Comparison of ENCODE assay signal across 9 mouse cellular contexts in the genomic region with DNA sequence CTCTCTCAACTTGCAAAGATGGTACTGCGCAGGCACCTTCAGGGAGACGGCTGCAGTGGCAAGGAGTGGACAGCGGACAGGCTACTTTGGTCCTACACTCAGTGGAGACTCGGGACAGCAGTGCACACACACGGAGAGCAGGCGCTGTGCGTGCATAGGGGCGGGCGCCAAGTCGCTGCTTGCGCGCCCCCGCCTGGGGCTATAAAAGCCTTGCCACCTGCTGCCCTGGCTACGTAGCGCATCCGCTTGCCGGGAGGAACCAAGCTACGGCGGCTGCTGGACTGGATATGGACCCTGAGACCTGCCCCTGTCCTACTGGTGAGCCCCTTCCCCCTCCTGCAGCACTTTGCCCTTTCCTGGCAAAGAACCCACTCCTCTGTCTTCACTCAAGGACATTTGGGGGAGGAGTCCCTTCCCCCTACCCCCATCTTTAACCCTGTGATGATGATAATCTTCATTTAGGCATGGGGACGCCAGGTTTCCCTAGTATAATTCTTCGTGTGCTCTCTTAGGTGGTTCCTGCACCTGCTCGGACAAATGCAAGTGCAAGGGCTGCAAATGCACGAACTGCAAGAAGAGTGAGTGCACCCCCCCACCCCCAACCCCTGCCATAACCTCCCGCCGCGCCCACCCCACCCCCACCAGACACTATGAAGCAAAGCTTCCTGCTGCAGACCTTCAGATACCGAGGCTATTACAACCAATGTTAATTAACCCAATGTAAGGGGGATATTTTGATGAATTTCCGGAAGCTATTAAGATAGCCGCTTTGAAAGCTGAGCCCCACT. TPM values are rescaled to one million over a fixed set of nuclear protein-coding genes. Genes with fewer than 3 reads are reported as not detected.
A peak's percentile ranks its signal among the peaks of the same experiment; 100 is the strongest.
DNase-seq lines count a peak whose midpoint lies in the region; ATAC-seq and TF ChIP-seq lines count a peak whose summit lies in the region.
"Had no signal": no experiment of that assay in that cellular context is flagged by ENCODE, and none has a peak within 500 bp of the region (broad histone marks: within the 10 kb centered on the region; RNA-seq: fewer than 3 reads in every experiment).

Gene Mt3, plus strand, starts transcription at position 95 of the 788 bp plus-strand sequence.

- H3K27me3 ChIP-seq in lung, postnatal 0 days (replicated peaks; ENCODE audit: insufficient read depth, low read length) = no peaks in the 10 kb centered on the region
- peaks cover 49% of the 10 kb centered on the region for H3K27me3 ChIP-seq in embryonic facial prominence, embryonic 10.5 days (replicated peaks; ENCODE audit: low read depth, poor library complexity, severe bottlenecking)
- H3K27me3 ChIP-seq in kidney, embryonic 15.5 days = peaks cover 18% of the 10 kb centered on the region
- peaks cover 9% of the 10 kb centered on the region; the same call in 1 of the 2 replicates for H3K27me3 ChIP-seq in limb, embryonic 14.5 days (ENCODE audit: control insufficient read depth, insufficient read depth, low read length)
- no peaks in the 10 kb centered on the region; the same call in 1 of the 2 replicates for H3K27me3 ChIP-seq in neural tube, embryonic 15.5 days (replicated peaks)

- H3K9me3 ChIP-seq in lung, postnatal 0 days (ENCODE audit: low read length) = no peaks in the 10 kb centered on the region
- no peaks in the 10 kb centered on the region for H3K9me3 ChIP-seq in embryonic facial prominence, embryonic 10.5 days
- no peaks in the 10 kb centered on the region for H3K9me3 ChIP-seq in kidney, embryonic 15.5 days (replicated peaks)
- H3K9me3 ChIP-seq in limb, embryonic 14.5 days (ENCODE audit: control insufficient read depth, low read length) = no peaks in the 10 kb centered on the region
- H3K9me3 ChIP-seq in neural tube, embryonic 15.5 days (replicated peaks) = no peaks in the 10 kb centered on the region

- H3K4me2 ChIP-seq in lung, postnatal 0 days (replicated peaks; ENCODE audit: low read depth, low read length) = peak within 1 kb of the TSS; percentile 40
- peak within 1 kb of the TSS; percentile 79 for H3K4me2 ChIP-seq in kidney, embryonic 15.5 days
- peak within 1 kb of the TSS; percentile 41 for H3K4me2 ChIP-seq in limb, embryonic 14.5 days (replicated peaks; ENCODE audit: low read depth, low read length, severe bottlenecking)
- peak within 1 kb of the TSS; percentile 88 for H3K4me2 ChIP-seq in neural tube, embryonic 15.5 days

- DNase-seq in lung, postnatal 0 days (ENCODE audit: low spot score) = peak; percentile 55
- DNase-seq in lung, postnatal 36 days = no peak
- peak; percentile 70 for DNase-seq in embryonic facial prominence, embryonic 10.5 days (ENCODE audit: low spot score)
- peak; percentile 24 to 34 for DNase-seq in heart, adult 18-20 months
- DNase-seq in limb, embryonic 14.5 days (ENCODE audit: low spot score) = peak; percentile 49
- peak; percentile 35 for DNase-seq in yolk sac, embryonic 10.5 days (ENCODE audit: low spot score)

- H3K27ac ChIP-seq in lung, postnatal 0 days (ENCODE audit: low read length) = no peak within 1 kb of the TSS
- H3K27ac ChIP-seq in embryonic facial prominence, embryonic 10.5 days (replicated peaks) = peak within 1 kb of the TSS; percentile 59; the same call in 1 of the 2 replicates
- H3K27ac ChIP-seq in kidney, embryonic 15.5 days = no peak within 1 kb of the TSS
- no peak within 1 kb of the TSS for H3K27ac ChIP-seq in limb, embryonic 14.5 days (replicated peaks; ENCODE audit: low read depth, low read length)
- peak within 1 kb of the TSS; percentile 78 for H3K27ac ChIP-seq in neural tube, embryonic 15.5 days (replicated peaks)

- TF ChIP-seq EP300 in lung, postnatal 0 days (IDR thresholded peaks at IDR 0.05) = no peak

- no peak for TF ChIP-seq POLR2A in limb, embryonic 14.5 days (IDR thresholded peaks at IDR 0.05; ENCODE audit: borderline replicate concordance, extremely low read depth, insufficient read depth, insufficient read length)

- H3K36me3 ChIP-seq in lung, postnatal 0 days (ENCODE audit: insufficient read depth, low read length) = no peaks in the 10 kb centered on the region
- H3K36me3 ChIP-seq in embryonic facial prominence, embryonic 10.5 days (replicated peaks) = no peaks in the 10 kb centered on the region
- no peaks in the 10 kb centered on the region for H3K36me3 ChIP-seq in kidney, embryonic 15.5 days
- no peaks in the 10 kb centered on the region for H3K36me3 ChIP-seq in limb, embryonic 14.5 days (ENCODE audit: control insufficient read depth, insufficient read depth, low read length)
- no peaks in the 10 kb centered on the region for H3K36me3 ChIP-seq in neural tube, embryonic 15.5 days

- H3K9ac ChIP-seq in lung, postnatal 0 days (replicated peaks; ENCODE audit: low read depth) = no peak within 1 kb of the TSS
- H3K9ac ChIP-seq in kidney, embryonic 15.5 days = no peak within 1 kb of the TSS
- H3K9ac ChIP-seq in limb, embryonic 14.5 days (ENCODE audit: low read depth, low read length, severe bottlenecking) = no peak within 1 kb of the TSS
- peak within 1 kb of the TSS; percentile 46 for H3K9ac ChIP-seq in neural tube, embryonic 15.5 days (replicated peaks)

- 5% methylated on average over 29 of the region's 29 CpGs for WGBS in lung, postnatal 0 days
- 2% methylated on average over 29 of the region's 29 CpGs for WGBS in embryonic facial prominence, embryonic 10.5 days
- 1% methylated on average over 29 of the region's 29 CpGs for WGBS in kidney, embryonic 15.5 days
- 2% methylated on average over 26 of the region's 29 CpGs for WGBS in limb, embryonic 14.5 days
- WGBS in neural tube, embryonic 15.5 days = 1% methylated on average over 29 of the region's 29 CpGs

- peak; percentile 71 for ATAC-seq in lung, postnatal 0 days
- peak; percentile 77 for ATAC-seq in kidney, embryonic 15.5 days (replicated peaks; ENCODE audit: low FRiP score)
- peak; percentile 63; the same call in 1 of the 2 replicates for ATAC-seq in limb, embryonic 14.5 days (ENCODE audit: low FRiP score, low read depth)
- peak; percentile 87 for ATAC-seq in neural tube, embryonic 15.5 days (ENCODE audit: low FRiP score)
- ATAC-seq: Patski had no signal

- no peaks in the 10 kb centered on the region for H3K4me1 ChIP-seq in lung, postnatal 0 days (ENCODE audit: insufficient read depth, low read depth, low read length)
- peaks cover 28% of the 10 kb centered on the region for H3K4me1 ChIP-seq in embryonic facial prominence, embryonic 10.5 days
- peaks cover 25% of the 10 kb centered on the region for H3K4me1 ChIP-seq in kidney, embryonic 15.5 days
- H3K4me1 ChIP-seq in limb, embryonic 14.5 days (ENCODE audit: control insufficient read depth, insufficient read depth, low read length) = peaks cover 17% of the 10 kb centered on the region
- H3K4me1 ChIP-seq in neural tube, embryonic 15.5 days = peaks cover 22% of the 10 kb centered on the region

- peak; percentile 43 for TF ChIP-seq CTCF in lung, postnatal 0 days (IDR thresholded peaks at IDR 0.05)

- H3K4me3 ChIP-seq in lung, postnatal 0 days (ENCODE audit: low read depth, low read length) = no peak within 1 kb of the TSS
- peak within 1 kb of the TSS; percentile 54 for H3K4me3 ChIP-seq in embryonic facial prominence, embryonic 10.5 days
- H3K4me3 ChIP-seq in kidney, embryonic 15.5 days (replicated peaks) = peak within 1 kb of the TSS; percentile 38
- peak within 1 kb of the TSS; percentile 19; the same call in 1 of the 2 replicates for H3K4me3 ChIP-seq in limb, embryonic 14.5 days (replicated peaks; ENCODE audit: low read length)
- peak within 1 kb of the TSS; percentile 45 for H3K4me3 ChIP-seq in neural tube, embryonic 15.5 days (replicated peaks)

RNA-seq across cellular contexts. Expression of gene Mt3, which starts in this region (rescaled TPM):
- polyA plus RNA-seq in lung, postnatal 0 days (2015; fragmentation: Nextera tagmentation; extraction: Ambion mirVana) = 2.6 TPM in 2 replicates
- polyA plus RNA-seq in embryonic facial prominence, embryonic 10.5 days (2016; fragmentation: Nextera tagmentation; extraction: Ambion mirVana) = 4.9 and 10.0 TPM in 2 replicates
- total RNA-seq in heart, adult 18-20 months (2021) = 1 to 10 TPM; 2.2 to 2.4 TPM
- polyA plus RNA-seq in kidney, embryonic 15.5 days (2015; fragmentation: Nextera tagmentation; extraction: Ambion mirVana) = 2.9 and 7.1 TPM in 2 replicates
- polyA plus RNA-seq in limb, embryonic 14.5 days (2012; rRNA removed) = 2.0 and 3.3 TPM in 2 replicates
- polyA plus RNA-seq in limb, embryonic 14.5 days (2014; fragmentation: Nextera tagmentation; extraction: Ambion mirVana) = 2.8 and 3.8 TPM in 2 replicates
- polyA plus RNA-seq in neural tube, embryonic 15.5 days (2015; fragmentation: Nextera tagmentation; extraction: Ambion mirVana) = 244 and 279 TPM in 2 replicates
- polyA plus RNA-seq: Patski had no signal

Comparison
In these comparisons a context has a peak if more than half of its experiments do, and no peak if none do; other contexts are left out.
1. RNA of gene Mt3 (polyA plus RNA-seq): 244 to 279 TPM in neural tube, embryonic 15.5 days; 4.9 to 10.0 TPM in embryonic facial prominence, embryonic 10.5 days, 2.0 to 3.8 TPM in limb, embryonic 14.5 days, 2.9 to 7.1 TPM in kidney, embryonic 15.5 days and 2.6 TPM in lung, postnatal 0 days; every median in the first group is over 10 times any median in the second.
2. H3K27ac ChIP-seq: peak in embryonic facial prominence, embryonic 10.5 days (single experiment) and neural tube, embryonic 15.5 days (single experiment); none in lung, postnatal 0 days (single experiment), kidney, embryonic 15.5 days (single experiment) and limb, embryonic 14.5 days (single experiment).
3. Peak in every context shown above with its lines, with median percentiles within 50 percentile points of each other: ATAC-seq and H3K4me2 ChIP-seq.